Mouse (Mus musculus): ENCODE measurements at regions not wholly inside any gene's neighbourhood (a gene's known extent, or its start where the extent isn't known, plus 50 kb on each side); places are given as distances from the start of the nearest gene placed in this dataset.

GRCm38 (mm10) chr14:62128918-62129317, 163.5 kb upstream of the Rnaseh2b start:
- DNase-seq, result no peak

DNA sequence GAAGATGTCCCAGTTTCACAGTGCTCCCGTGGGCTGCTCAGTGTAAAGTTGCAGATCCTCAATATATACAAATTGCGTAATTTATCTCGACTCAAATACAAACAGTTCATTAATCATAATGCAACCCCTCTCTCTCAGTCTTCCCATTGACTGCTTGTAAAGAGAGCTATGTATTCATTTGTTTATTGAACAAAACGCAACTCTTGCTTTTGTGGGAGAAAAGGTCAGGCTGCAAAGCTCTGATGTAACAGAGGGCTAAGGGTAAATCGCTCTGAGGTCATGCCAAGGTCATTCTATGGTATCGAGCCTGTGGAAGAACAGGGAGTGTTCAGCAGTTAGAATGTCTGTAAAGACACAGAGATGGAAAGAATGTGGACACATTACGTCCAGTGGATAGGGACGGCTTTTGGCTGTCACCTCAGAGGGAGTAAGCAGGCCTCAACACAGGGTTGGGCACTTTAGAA, 160.0 kb upstream of the Rnaseh2b start:
- no peak for DNase-seq

GRCm38 (mm10) chr14:62137981-62138380, 154.4 kb upstream of the Rnaseh2b start:
- DNase-seq, result no peak

DNA sequence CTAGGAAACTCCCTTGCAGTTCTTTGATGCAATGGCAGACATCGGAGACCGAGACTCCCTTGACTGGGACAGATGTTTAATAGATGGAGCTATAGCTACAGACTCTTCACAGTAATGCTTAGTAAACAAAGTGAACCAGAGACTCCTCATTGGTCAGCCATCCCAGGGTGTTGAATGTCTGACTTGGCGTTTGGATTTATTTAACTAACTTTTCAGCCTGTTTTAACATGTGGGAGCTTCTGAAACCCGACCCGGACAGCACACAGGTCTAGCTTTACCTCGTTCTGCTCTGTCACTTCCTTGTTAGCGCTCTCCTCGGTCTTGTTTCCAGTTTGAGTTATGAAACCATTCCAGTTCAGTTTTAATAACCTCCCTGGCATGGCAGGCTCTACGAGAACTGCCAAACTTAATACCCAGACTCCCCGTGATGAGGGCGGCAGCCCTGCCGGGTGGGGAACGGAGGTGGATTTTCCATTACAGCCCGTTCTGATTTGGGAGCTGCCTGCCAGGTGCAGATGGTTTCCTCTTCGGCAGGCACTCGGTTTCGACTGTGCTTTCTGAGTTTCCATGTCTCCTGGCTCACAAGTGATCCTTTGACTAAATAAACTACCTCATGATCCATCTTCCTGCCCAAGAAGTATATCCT, 147.9 kb upstream of the Rnaseh2b start:
- no peak for DNase-seq

DNA sequence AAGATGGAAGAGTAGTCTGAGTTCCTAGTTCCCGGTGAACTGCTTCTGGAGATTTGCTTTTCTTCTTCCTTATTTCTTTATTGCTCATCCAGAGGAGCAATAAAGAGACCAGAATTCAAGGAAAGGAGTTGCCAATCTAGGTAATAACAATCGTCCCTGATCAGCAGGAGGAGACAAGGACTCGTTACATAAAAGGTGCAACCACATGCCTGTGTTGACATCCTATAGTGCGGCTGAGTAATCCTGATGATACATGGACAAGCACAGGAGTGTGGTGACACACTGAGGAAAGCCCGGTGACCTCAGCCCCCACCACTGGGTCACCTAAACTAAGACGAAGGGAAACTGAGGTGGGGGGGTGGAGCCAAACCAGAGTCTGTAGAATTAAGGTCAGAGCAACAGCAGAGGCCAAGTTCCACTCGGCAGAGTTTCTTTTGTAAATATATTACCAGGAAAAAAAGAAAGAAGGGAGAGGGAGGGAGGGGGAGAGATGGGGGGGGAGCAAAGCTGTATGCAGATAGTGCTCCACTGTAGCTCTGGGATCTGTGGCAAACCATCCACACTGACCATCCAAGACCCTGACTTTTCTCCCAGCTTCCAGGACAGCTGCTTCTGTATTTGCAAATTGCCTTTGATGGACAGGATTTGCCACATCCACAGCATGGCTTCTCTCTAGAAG, 135.2 kb upstream of the Rnaseh2b start:
- DNase-seq, result no peak

- DNase-seq, result no peak
Observed at GRCm38 (mm10) chr14:62159690-62160089, 132.7 kb upstream of the Rnaseh2b start.

- no peak for DNase-seq
Observed at GRCm38 (mm10) chr14:62163120-62163796, 129.1 kb upstream of the Rnaseh2b start.

GRCm38 (mm10) chr14:62164918-62165317, 127.5 kb upstream of the Rnaseh2b start:
- DNase-seq, result no peak

GRCm38 (mm10) chr14:62166006-62166405, 126.4 kb upstream of the Rnaseh2b start:
- DNase-seq, result no peak

- DNase-seq, result no peak
Observed at GRCm38 (mm10) chr14:62166596-62166995, 125.8 kb upstream of the Rnaseh2b start.

DNA sequence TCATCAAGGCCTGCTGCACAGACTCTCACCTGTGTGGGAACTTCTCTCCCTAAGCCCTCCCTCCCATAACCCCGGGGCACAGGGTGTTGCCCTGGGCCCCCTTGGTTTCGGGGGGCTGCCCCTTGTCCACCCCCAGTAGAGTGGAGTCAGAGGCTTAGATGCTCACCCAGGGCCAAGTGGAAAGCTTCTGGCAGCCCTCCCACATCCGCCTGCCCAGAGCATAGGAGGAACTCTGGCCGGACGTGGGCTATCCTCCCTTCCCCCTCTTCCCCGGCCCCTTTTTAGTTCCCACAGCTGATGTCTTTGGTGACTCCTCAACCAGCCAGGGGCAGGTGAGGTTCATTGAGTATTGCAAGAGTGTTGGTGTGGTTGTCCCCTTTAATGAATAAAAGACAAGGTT, 125.3 kb upstream of the Rnaseh2b start:
- peak; percentile 38 for DNase-seq

GRCm38 (mm10) chr14:62168711-62169110, 123.7 kb upstream of the Rnaseh2b start:
- no peak for DNase-seq

DNA sequence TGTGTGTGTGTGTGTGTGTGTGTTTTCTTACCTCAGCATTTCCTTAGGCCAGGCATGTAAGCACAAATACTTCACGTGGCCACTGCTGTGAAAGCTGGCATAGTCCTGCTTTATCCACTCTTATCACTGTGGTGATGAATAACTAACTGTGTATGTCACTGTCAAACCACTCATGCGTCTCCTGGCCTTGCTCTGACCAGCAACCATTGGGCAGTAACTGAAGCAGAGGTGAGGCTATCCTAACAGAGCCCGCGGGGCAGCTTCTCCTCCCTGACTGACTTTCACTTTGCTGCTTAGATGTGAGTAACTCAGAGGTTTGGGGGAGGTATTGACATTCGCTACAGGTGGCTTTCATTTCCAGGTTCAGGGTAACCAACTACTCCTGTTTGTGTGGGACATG, 122.0 kb upstream of the Rnaseh2b start:
- DNase-seq, result no peak

GRCm38 (mm10) chr14:62171256-62172047, 120.9 kb upstream of the Rnaseh2b start:
- DNase-seq, result no peak

- DNase-seq, result peak; percentile 89
Observed at GRCm38 (mm10) chr14:62173835-62174530, 118.4 kb upstream of the Rnaseh2b start.

GRCm38 (mm10) chr14:62175384-62176048, 116.9 kb upstream of the Rnaseh2b start:
- peak; percentile 30 for DNase-seq

DNA sequence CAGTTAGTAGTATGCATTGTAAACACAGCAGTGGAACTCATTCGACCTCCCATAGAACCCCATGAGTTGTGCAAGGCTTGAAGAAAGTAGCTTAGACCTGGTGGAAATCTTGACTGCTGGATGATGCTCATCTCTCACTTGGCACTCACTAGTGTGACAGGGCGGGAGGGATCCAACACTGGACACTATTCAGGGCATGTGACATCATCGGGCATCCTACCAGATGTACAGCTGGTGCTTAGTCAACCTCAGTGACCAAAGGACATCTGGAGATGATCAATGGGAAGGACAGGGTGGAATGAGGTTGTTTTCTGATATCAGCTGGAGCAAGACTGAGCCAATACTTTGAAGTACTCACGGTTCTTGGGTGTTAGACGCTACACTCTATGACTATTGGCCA, 114.9 kb upstream of the Rnaseh2b start:
- peak; percentile 76 for DNase-seq

GRCm38 (mm10) chr14:62187360-62187759, 105.0 kb upstream of the Rnaseh2b start:
- no peak for DNase-seq

GRCm38 (mm10) chr14:62188147-62188885, 104.1 kb upstream of the Rnaseh2b start:
- DNase-seq, result no peak

- DNase-seq, result no peak
Observed at GRCm38 (mm10) chr14:62191624-62192023, 100.8 kb upstream of the Rnaseh2b start.

GRCm38 (mm10) chr14:62192814-62193213, 99.6 kb upstream of the Rnaseh2b start:
- no peak for DNase-seq
